Mouse (Mus musculus) erythroblast, embryonic 14.5 days (primary cell): ENCODE measurements around the gene Glt28d2.

Experiments used
- GATA1 ChIP-seq: IDR thresholded peaks from 2 replicates; pipeline ENCODE4 v1.6.1; 2012; ENCODE audit warnings: low read length, inconsistent platforms, mixed read lengths
- TAL1 ChIP-seq: IDR thresholded peaks from 3 replicates; pipeline ENCODE4 v1.6.1; 2012; ENCODE audit warnings: low read length, inconsistent platforms, mixed read lengths

GRCm38 (mm10) chr3:85831785-85832184, 55.5 kb downstream of the Glt28d2 start:
- TF ChIP-seq TAL1 (no peak), GATA1 (no peak)
